ENCODE assay signal across 10 mouse cellular contexts in the genomic region with DNA sequence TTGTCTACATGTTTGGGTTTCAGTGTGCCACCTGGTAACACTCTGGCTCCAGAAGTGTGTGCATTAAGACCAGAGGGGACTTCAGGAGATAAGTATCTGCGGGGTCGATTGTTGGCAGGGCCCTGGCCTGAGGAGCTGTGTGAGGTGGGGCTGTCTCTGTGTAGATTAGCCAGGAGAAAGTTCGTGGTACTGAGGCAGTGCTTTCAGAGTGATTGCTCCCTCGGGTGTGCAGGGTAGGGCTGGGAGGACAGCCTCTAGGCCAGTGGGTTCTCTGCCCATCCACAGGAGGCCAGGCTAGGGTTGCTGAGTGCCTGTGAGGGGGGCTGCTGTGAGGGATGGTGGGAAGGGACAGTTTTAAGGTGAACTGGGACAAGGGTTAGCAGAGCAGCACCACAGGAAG.
DNase-seq lines count a peak whose midpoint lies in the region; ATAC-seq and TF ChIP-seq lines count a peak whose summit lies in the region.
"Had no signal": no experiment of that assay in that cellular context is flagged by ENCODE, and none has a peak within 500 bp of the region (broad histone marks: within the 10 kb centered on the region; RNA-seq: fewer than 3 reads in every experiment).

No protein-coding gene starts in this region.

- peak overlapping the region in 1 of 2 experiments; percentile 16; a peak in 1 of 4 replicates for H3K4me3 ChIP-seq in heart, embryonic 14.5 days (ENCODE audit: control insufficient read depth in 1 of 2, insufficient read depth in 1 of 2, low read depth in 1 of 2, low read length in 2 of 2)
- H3K4me3 ChIP-seq in megakaryocyte, embryonic 14.5 days (replicated peaks): peak overlapping the region; percentile 48
- no peak overlapping the region for H3K4me3 ChIP-seq in hindbrain, postnatal 0 days (ENCODE audit: low read length)
- no peak overlapping the region for H3K4me3 ChIP-seq in stomach, embryonic 15.5 days (replicated peaks)
- H3K4me3 ChIP-seq: liver, embryonic 15.5 days had no signal

- H3K4me1 ChIP-seq in heart, embryonic 14.5 days (ENCODE audit: control insufficient read depth in 2 of 2, insufficient read depth in 2 of 2, low read length in 2 of 2): peaks cover 41 to 82% of the 10 kb centered on the region in 2 experiments
- H3K4me1 ChIP-seq in megakaryocyte, embryonic 14.5 days: peaks cover 84% of the 10 kb centered on the region
- peaks cover 26% of the 10 kb centered on the region for H3K4me1 ChIP-seq in hindbrain, postnatal 0 days (ENCODE audit: insufficient read depth, low read length)
- H3K4me1 ChIP-seq in stomach, embryonic 15.5 days: peaks cover 59% of the 10 kb centered on the region

- H3K4me2 ChIP-seq in heart, embryonic 14.5 days (ENCODE audit: low read length): peak overlapping the region; percentile 49
- no peak overlapping the region for H3K4me2 ChIP-seq in hindbrain, postnatal 0 days (ENCODE audit: low read depth, low read length)
- 0 out of 2 replicates have a peak overlapping the region, but pooled peaks have one; percentile 14 for H3K4me2 ChIP-seq in stomach, embryonic 15.5 days

- H3K27me3 ChIP-seq in heart, embryonic 14.5 days (ENCODE audit: control insufficient read depth, insufficient read depth, low read length): no peaks in the 10 kb centered on the region
- H3K27me3 ChIP-seq in megakaryocyte, embryonic 14.5 days (replicated peaks): no peaks in the 10 kb centered on the region
- H3K27me3 ChIP-seq in hindbrain, postnatal 0 days (ENCODE audit: insufficient read depth, low read length): no peaks in the 10 kb centered on the region
- no peaks in the 10 kb centered on the region for H3K27me3 ChIP-seq in stomach, embryonic 15.5 days (replicated peaks)
- H3K27me3 ChIP-seq: liver, embryonic 15.5 days had no signal

- H3K9me3 ChIP-seq in heart, embryonic 14.5 days (ENCODE audit: control insufficient read depth, low read length): no peaks in the 10 kb centered on the region
- H3K9me3 ChIP-seq in megakaryocyte, embryonic 14.5 days: no peaks in the 10 kb centered on the region
- H3K9me3 ChIP-seq in hindbrain, postnatal 0 days (ENCODE audit: low read length): no peaks in the 10 kb centered on the region
- H3K9me3 ChIP-seq in stomach, embryonic 15.5 days: no peaks in the 10 kb centered on the region
- H3K9me3 ChIP-seq: liver, embryonic 15.5 days had no signal

- intact Hi-C loops in heart, postnatal 25 days (cut with DNase I): no loop called here

- no peak for ATAC-seq in heart, embryonic 14.5 days (ENCODE audit: insufficient number of reproducible peaks, insufficient read depth, low FRiP score, low read depth)
- ATAC-seq in megakaryocyte, adult 5-6 weeks (ENCODE audit: poor library complexity, severe bottlenecking): no peak
- ATAC-seq in hindbrain, postnatal 0 days: no peak
- no peak for ATAC-seq in stomach, embryonic 15.5 days (ENCODE audit: insufficient read depth, low FRiP score, low read depth)
- no peak for ATAC-seq in erythroid progenitor cell, adult 5-6 weeks (replicated peaks; ENCODE audit: low FRiP score, poor library complexity, severe bottlenecking)

- H3K36me3 ChIP-seq in heart, embryonic 14.5 days (ENCODE audit: control insufficient read depth, insufficient read depth, low read length): no peaks in the 10 kb centered on the region
- peaks cover 49% of the 10 kb centered on the region for H3K36me3 ChIP-seq in megakaryocyte, embryonic 14.5 days (replicated peaks; ENCODE audit: low read length)
- 0 out of 2 replicates have a peak, but pooled peaks cover 7% of the 10 kb centered on the region for H3K36me3 ChIP-seq in hindbrain, postnatal 0 days (ENCODE audit: insufficient read depth, low read length)
- no peaks in the 10 kb centered on the region for H3K36me3 ChIP-seq in stomach, embryonic 15.5 days
- H3K36me3 ChIP-seq: liver, embryonic 15.5 days had no signal

- DNase-seq in heart, postnatal 25 days (ENCODE audit: low spot score): no peak
- no peak for DNase-seq in hindbrain, postnatal 0 days (ENCODE audit: low spot score)
- no peak for DNase-seq in right cerebral cortex, postnatal 4 days
- DNase-seq: kidney, adult 18-20 months had no signal

- no peak for TF ChIP-seq CTCF in hindbrain, postnatal 0 days (IDR thresholded peaks at IDR 0.05; ENCODE audit: low read depth)

- 5% methylated on average over 4 of the region's 4 CpGs for WGBS in heart, embryonic 14.5 days
- 19% methylated on average over 4 of the region's 4 CpGs for WGBS in hindbrain, postnatal 0 days
- 9% methylated on average over 4 of the region's 4 CpGs for WGBS in stomach, embryonic 15.5 days

- H3K27ac ChIP-seq in heart, embryonic 14.5 days (replicated peaks in 1 of 2; ENCODE audit: control insufficient read depth in 1 of 2, insufficient read depth in 1 of 2, low read depth in 2 of 2, low read length in 2 of 2): peak overlapping the region; percentile 35 to 71
- peak overlapping the region; percentile 41; the same call in 1 of the 2 replicates for H3K27ac ChIP-seq in hindbrain, postnatal 0 days
- H3K27ac ChIP-seq in stomach, embryonic 15.5 days: peak overlapping the region; percentile 74

- peak overlapping the region; percentile 47 for H3K9ac ChIP-seq in heart, embryonic 14.5 days (ENCODE audit: low read length)
- no peak overlapping the region for H3K9ac ChIP-seq in hindbrain, postnatal 0 days (replicated peaks; ENCODE audit: low read length)
- no peak overlapping the region for H3K9ac ChIP-seq in stomach, embryonic 15.5 days
- H3K9ac ChIP-seq: liver, embryonic 15.5 days had no signal
